Mouse (Mus musculus) gastrocnemius, adult 8-10 months (tissue): ENCODE measurements around the gene Fgf3. TPM values are rescaled to one million over a fixed set of nuclear protein-coding genes. Genes with fewer than 3 reads are reported as not detected.

Experiments used
- DNase-seq, 2 experiments: peaks; one replicate each; pipeline ENCODE4 v3.0.0; 2022; ENCODE audit warnings: low spot score in 2 of 2
- total RNA-seq, 4 experiments: library from RNA; stranded (reverse); gene quantifications; 2 replicates each; pipeline ENCODE4 v1.2.4; 2022

Gene Fgf3
- total RNA-seq = not detected

- DNase-seq = no peak
Observed at GRCm38 (mm10) chr7:144837891-144838488, at the start of gene Fgf3. Fgf3 (plus strand) TSS chr7:144838083.

- DNase-seq = no peak
Observed at GRCm38 (mm10) chr7:144788631-144789030, 49.3 kb upstream of the Fgf3 start.

GRCm38 (mm10) chr7:144789601-144790556 lies 48.0 kb upstream of the Fgf3 start:
- DNase-seq = no peak

GRCm38 (mm10) chr7:144791426-144791825 lies 46.5 kb upstream of the Fgf3 start:
- no peak for DNase-seq

GRCm38 (mm10) chr7:144793296-144793695 lies 44.6 kb upstream of the Fgf3 start:
- DNase-seq = no peak

- DNase-seq = no peak
Observed at GRCm38 (mm10) chr7:144795976-144796474, 41.9 kb upstream of the Fgf3 start.

GRCm38 (mm10) chr7:144796986-144797735 lies 40.7 kb upstream of the Fgf3 start:
- DNase-seq = no peak

GRCm38 (mm10) chr7:144798471-144798870 lies 39.4 kb upstream of the Fgf3 start:
- no peak for DNase-seq

GRCm38 (mm10) chr7:144807036-144807435 lies 30.8 kb upstream of the Fgf3 start:
- no peak for DNase-seq

GRCm38 (mm10) chr7:144807976-144808577 lies 29.8 kb upstream of the Fgf3 start:
- DNase-seq = no peak

GRCm38 (mm10) chr7:144811521-144811920 lies 26.4 kb upstream of the Fgf3 start:
- no peak for DNase-seq

GRCm38 (mm10) chr7:144821901-144822300 lies 16.0 kb upstream of the Fgf3 start:
- no peak for DNase-seq

- DNase-seq = no peak
Observed at GRCm38 (mm10) chr7:144823988-144824387, 13.9 kb upstream of the Fgf3 start.

GRCm38 (mm10) chr7:144828369-144828768 lies 9.5 kb upstream of the Fgf3 start:
- DNase-seq = no peak

GRCm38 (mm10) chr7:144838522-144839503 lies 930 bp downstream of the Fgf3 start:
- no peak for DNase-seq

- DNase-seq = no peak
Observed at GRCm38 (mm10) chr7:144846158-144846557, 8.3 kb downstream of the Fgf3 start.

GRCm38 (mm10) chr7:144847067-144847466 lies 9.2 kb downstream of the Fgf3 start, which contains the start of gene Fgf4:
Fgf4 (plus strand) TSS chr7:144847367.
- no peak for DNase-seq

GRCm38 (mm10) chr7:144851321-144851720 lies 13.4 kb downstream of the Fgf3 start:
- no peak for DNase-seq

GRCm38 (mm10) chr7:144854966-144855365 lies 17.1 kb downstream of the Fgf3 start:
- no peak for DNase-seq

GRCm38 (mm10) chr7:144857158-144857557 lies 19.3 kb downstream of the Fgf3 start:
- DNase-seq = no peak
